Mouse (Mus musculus): ENCODE data around the gene Tmem117. TPM values are rescaled to one million over a fixed set of nuclear protein-coding genes. Genes with fewer than 3 reads are reported as not detected.

Tmem117 gene
- 1 to 10 TPM; 5.3 to 7.8 TPM for total RNA-seq (2021)
- long read RNA-seq, experiment 1, transcript Tmem117-201 (8 exons, 2,717 nt) = major isoform, 5 of 6 reads
- long read RNA-seq, experiment 1, partial matches to known transcripts = 0 of 6 reads
- long read RNA-seq, experiment 1, other reads (novel, unspliced or antisense) = 1 of 6 reads
- long read RNA-seq, experiment 2, transcript Tmem117-201 (8 exons, 2,717 nt) = major isoform, 5 of 6 reads
- long read RNA-seq, experiment 2, partial matches to known transcripts = 0 of 6 reads
- long read RNA-seq, experiment 2, other reads (novel, unspliced or antisense) = 1 of 6 reads

DNA sequence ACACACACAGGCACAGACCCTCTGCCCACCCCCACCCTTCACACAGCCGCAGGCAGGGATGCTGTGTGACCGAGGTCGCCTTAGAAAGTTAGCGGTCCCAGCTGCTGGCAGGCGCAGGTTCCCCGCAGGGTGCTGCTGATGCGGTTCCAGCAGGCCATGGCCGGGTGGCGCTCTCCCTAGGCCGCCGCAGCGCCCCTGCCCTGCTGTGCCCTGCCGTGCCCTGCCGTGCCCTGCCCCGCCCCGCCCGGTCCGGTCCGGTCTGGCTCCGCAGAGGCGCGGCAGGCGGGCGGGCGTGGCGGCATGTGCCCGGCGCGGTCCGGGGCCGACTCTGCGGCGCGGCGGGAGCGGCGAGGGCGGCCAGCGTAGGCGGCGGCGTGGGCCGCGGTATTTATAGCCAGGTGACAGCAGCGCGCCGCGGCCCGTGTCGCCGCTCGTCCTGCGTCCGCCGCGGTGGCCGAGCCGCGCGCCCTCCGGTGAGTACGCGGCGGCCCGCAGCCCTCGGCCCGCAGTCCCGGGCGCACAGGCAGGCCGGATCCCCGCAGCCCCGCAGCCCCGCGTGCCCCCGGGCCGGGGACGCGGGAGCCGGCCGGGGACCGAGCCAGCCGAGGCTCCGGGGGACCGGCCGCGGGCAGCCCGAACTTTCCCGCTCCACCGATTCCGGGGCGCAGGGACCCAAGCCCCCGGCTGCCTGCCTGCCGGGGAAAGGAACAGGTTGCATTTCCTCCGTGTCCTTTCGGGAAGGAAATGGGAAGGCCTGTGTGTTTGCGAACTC, at the start of gene Tmem117:
Tmem117 (plus strand) TSS at position 403 of the 772 bp plus-strand sequence.
- peak; percentile 69 for DNase-seq

DNA sequence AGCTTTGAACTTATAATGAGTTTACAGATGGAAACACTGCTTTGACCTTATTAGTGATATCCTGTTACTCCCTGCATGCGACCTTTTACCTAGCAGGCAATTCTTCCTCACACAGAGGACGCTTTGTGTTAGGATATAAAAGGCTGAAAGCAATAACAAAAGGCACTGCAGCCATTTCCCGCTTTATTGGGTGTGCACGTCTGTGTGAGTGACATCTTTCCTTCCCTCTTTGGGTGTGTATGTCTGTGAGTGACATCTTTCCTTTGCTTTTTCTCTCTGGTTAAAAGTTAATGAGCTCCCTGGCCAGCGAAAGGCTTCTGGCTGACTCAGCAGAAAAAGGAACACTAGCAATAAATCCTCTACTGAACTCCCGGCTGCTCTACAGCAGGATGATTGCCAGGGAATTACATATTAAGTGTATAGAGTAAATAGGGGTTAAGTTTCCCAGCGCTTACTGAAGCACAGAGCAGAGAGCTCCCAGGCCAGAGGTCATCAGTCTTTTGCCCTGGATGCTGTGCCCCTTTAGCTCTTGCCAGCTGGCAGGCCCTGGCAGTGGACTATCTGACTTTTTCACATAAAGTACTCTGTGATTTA, 46.9 kb upstream of the Tmem117 start:
- peak; percentile 41 for DNase-seq

DNA sequence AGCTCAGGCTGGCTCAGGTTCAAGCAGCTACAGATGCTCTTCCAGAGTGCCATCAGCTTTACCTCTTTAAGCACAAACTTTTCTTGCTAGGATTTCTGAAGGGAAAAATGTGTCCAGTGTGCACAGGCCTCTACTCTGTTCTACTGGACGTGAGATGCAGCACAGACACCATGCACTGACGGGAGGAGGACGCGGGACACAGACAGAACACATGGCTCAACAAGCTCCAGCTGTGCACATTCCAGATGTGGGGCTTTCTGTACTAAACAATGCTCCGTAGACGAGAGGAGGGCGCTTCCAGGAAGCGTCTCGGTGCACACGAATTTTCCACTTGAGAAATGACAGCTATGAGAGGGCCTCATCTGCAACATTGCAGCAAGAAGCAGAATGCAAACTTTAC, 45.9 kb upstream of the Tmem117 start:
- DNase-seq = no peak

DNA sequence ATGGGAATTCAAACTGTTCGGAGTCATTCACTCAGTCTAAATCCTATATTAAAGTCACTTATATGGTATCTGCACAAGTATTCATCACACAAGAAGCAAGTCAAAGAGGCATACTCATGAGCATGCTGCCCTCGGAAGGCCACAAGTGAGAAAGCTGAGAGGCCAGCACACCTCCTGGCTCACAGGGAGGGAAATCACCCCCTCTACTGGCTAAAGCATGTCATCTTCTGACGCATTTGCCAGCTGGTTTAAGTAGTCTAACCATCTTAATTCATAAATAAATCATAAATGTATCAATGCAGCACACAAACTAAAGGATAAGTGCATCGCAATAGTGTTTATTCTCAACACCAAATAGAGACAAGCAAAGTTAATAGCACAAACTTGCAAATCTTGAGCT, 44.3 kb upstream of the Tmem117 start:
- DNase-seq = no peak

DNA sequence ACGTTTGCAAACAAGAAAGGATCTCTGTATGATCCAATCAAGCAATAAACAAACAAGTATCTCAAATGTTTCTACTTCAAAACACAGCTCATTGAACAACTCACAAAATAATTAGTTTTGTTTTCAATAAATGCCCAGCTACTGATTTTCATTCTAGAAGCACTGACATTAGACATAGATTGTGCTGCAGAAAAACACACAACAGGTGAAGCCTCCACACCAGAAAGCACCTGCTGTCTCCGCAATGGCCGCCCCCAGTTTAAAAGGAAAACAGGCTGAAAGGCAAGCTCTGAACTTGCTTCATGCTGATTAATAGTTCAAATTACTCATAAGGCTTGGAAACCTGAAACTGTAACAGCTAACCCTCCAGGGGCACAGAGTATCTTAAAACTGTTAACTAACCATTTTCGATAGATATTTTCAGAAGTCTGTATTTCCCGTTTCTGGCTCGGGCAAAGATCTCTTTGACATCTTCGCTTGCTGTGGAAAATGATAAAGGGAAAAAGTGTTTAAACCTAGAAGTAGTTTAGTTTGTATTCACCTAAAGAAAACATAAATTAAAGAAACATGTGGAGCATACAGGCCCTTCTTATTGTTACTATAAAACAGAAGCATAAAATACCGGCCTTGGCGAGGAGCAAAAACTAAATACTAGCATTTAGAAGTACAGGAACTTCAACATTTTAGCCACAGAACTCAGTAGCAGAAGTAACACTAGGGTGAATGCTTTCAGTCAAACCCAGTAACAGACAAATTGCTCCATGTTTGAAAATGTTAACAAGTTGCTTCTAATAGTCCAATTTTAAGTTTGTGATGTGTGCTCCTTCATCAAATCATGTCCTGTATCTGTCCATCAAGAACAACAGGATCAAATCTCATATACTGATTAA, 41.0 kb upstream of the Tmem117 start:
- no peak for DNase-seq

DNA sequence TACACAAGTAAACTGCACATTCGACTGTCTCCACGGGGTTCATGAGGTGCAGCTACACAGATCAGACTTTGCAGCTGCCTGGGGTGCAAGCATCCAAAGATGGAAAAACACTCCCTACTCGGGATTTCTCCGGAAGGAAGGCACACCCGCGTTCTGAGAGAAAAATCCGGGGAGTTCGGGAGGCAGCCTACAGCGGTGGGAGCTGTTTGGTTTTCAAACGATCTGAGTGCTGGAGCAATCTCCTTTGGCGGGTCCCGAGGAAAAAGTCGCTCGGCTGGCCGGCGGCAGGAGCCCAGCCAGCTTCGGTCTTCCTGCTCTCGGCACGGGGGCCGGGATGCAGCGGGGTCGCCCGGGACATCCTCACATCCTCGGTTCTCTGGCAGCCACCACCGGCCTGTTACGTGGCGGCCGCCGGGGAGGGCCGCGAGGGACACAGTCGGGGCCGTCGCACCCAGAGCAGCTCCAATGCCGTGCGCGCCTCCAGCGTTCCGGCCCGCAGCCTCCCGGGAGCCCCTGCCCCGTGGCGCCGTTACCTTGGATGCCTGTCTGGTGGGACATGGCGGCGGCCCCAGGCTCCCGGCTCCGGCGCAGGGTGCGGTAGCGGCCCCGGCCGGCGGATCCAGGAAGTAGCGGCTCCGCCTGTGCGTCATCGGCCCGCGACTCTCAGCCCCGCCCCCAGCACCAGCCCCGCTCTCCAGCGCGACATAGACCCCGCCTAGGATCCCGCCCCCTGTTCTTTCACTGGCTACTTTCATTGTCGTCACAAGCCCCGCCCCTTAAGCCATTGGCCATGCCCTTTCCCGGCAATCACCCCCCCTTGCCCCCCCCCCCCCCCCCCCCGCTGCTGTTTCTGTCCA, 39.6 kb upstream of the Tmem117 start, which contains the start of gene Twf1:
Twf1 (minus strand) TSS at position 671 of the 857 bp plus-strand sequence.
- DNase-seq = peak; percentile 100

DNA sequence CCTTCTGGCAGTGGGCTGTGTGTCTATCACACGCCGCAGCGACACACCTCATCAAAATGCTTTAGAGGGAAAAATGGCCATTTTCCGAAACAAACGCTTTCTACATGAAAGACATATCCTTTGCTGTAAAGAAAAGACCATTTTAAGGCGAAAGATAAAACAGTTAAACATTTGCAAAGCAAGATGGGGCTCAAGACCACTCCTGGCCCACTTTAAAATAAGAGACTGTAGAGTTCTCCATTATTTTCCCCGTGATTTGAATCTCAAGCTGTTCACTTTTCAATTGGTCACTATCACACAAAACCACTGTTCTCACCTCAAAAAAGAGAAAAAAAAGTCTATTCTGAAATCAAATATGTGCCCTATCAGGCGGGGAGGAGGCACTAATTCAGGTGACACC, 38.9 kb upstream of the Tmem117 start:
- DNase-seq = no peak

DNA sequence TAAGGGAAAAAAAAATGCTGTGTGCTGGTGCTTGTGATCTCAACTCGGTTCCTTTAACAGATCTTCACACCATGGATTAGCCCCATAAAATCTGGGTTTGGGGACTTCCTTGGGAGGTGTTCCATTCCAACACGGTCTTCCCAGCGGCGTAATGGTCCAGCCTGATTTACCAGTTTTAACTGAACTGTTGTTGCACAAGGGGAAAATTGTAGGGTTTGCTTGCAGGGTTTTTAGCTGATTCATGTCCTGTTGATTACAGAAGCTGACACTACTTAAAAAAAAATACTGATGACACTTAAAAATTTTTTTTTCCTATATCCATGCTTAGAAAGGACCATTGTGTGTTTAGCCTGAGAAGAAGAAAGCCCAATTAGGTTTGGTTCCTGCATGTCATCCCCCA, 37.7 kb upstream of the Tmem117 start:
- DNase-seq = no peak

DNA sequence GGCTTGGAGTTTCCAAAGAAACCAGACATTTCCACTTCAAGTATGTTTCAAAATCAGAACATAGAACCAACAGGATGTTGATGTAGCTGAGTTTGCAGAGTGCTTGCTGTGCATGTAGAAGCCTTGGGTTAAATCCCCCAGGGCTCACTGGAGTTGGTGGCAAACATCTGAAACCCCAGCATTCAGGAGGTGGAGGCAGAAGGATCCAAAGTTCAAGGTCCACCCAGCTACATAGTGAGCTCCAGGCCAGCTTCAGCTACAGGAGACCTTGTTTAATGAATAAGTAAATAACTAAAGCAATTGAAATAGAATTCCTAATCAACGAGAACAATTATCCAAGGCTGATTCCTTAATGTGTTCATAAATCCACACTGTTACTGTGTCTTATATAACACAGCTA, 35.4 kb upstream of the Tmem117 start:
- DNase-seq = no peak

DNA sequence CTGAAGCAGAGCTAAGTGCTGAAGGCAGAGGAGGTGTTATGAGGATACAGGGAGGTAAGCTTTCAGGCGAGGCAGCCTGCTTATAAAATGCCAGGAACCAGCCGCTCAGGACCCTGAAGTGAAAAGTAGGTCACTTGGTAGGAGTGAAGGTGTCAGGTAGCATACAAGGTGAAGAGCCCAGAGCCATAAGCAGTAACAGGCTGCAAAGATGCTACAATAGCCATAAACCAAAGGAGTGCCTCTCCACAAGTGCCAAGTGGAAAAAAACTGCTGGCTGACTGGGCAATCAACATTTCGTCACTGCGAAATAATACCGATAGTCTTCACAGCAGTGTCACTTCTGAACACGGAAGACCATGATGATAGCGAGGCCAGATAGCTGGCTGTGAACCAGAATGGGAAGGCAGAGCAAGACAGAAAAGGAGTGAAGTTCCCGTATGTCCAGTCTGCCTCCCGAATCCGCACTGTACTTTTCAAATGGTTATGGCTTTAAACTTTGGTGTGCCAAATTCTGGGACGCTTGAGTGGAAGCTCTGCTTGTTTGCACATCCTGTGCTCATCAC, 28.8 kb upstream of the Tmem117 start:
- no peak for DNase-seq

DNA sequence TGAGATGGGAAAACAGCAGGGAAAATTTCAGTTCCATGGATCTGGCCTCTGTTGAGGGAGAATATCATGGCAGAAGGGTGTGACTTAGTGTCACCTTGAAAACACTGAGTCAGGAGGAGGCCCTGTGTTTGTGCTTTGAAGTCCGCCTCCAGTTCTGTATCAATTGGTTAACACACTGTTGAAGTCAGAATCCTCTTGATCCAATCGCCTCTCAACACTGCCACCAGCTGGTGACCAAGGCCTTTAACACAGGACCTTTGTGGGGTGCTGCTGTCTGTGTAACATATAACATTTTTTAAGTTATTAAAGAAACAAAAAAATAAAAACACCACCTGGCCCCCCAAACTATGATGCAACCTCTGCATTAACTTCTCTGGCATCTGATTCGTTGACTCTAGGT, 27.7 kb upstream of the Tmem117 start:
- peak; percentile 76 for DNase-seq

DNA sequence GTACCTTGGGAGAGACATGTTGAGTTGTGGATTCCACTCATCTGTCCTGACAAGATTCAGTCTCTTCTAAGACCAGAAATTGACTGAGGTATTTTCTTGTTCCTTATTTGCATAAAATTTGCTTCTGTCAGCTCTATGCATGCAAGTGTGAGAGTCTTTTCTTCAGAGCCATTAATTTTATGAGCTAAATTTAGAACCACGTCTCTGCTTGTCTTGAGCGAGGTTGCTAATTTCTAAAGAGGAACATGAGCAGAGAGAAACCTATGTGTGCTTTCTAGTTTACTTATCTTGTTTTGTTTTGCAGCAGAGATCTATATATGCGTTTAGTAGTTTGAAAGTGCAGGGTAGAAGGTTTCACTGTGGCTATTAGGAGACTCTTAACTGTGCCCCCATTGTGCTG, 26.6 kb upstream of the Tmem117 start:
- DNase-seq = no peak

DNA sequence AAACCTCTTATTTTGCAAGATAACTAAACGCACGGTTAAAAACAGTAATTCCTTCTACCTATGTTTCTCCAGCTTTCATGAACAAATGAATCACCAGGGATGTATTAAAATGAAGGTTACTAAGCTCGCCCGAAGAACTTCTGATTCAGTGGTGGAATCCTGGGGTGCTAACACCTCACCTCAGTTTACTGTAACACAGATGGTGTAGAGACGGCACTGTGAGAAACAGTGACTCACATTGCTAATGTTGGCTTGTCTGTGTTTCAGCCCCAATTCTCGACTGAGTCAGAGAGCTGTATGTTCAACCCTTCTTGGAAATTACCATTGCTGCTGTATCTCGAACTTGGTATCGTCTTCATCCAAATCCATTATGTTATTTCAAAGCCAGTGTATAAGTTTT, 21.3 kb upstream of the Tmem117 start:
- no peak for DNase-seq

DNA sequence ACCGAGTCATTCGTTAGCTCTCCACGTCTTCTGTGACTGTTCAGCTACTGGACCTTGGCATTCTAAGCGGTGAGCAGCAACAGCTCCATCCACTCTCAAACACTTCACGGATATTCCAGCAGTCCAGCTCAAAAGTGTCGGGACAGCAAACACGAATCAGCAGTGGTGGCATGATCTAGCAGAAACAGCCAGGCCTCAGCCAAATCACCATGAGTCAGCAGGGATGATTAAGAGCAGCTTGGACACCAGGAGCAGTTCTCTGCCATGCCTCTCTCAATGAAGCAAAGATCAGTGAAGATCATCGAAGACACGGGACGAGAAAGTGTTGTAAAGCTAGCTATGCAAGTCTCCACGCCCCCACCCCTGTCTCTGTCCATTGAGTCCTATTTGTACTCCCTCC, 13.0 kb upstream of the Tmem117 start:
- DNase-seq = no peak

DNA sequence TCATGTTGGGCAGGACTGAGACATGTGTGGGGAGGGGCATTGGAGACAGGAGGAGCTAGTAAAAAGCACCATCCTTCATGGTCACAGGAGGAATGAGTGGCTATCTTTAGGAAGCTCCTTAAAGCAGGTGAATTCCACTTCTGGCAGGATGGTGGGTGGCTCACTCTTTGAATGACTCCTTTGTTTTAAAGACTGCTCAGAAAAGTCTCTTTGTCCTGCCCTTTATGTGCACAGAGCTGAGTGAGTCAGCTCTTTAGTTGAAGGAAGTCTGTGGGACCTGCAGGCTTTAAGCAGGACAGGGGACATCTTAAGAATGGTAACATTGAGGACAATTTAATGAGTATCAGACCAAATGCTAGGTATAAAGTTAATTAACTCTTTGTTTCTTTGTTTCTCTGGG, 8.1 kb upstream of the Tmem117 start:
- no peak for DNase-seq

DNA sequence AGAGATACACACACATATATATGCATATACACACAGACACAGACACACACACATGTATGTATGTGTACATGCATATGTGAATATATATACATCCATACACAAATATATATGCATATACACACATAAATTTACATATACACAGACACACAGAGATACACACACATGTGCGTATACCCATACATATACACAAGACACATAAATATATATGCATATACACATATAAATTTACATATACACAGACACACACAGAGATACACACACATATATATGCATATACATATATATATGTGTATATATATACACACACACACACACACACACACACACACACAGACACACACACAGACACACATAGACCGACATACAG, 586 bp upstream of the Tmem117 start:
- DNase-seq = no peak

DNA sequence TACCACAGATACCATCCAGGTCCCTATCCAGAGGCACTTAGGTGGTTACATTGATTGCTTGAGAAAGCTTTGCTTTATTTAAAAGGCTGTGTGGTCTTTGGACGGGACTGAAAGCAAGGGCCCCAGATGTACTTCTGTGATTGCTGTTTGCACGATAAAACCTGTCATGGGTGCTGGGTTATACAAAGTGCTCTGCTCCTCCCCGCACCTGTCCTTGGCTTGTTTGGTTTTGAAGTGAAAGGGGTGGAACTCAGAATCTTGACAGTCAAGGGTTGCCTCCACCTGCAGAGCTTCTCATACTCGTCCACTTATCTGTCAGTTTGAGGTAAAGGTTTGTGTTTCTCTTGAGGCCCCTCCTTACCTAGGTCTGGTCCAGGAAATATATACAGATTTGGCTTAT, 1.5 kb downstream of the Tmem117 start:
- no peak for DNase-seq

DNA sequence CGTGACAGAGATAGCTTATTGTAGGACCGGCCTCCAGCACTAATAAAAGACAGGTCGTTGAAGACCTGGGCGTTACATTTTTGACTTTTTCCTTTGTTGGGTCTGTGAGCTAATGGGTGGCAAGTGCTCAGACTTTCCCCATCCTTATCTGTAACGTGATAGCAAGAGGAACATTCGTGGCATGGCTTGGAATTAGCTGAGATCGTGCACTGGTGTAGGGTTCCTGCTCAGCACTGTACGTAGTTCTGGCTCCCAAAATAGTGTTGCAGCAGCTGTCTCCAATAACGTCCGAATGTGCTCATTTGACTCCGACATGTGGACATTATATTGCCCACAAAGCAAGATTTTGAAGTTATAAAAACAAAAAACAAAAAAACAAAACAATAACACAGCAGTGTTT, 5.5 kb downstream of the Tmem117 start:
- DNase-seq = no peak

DNA sequence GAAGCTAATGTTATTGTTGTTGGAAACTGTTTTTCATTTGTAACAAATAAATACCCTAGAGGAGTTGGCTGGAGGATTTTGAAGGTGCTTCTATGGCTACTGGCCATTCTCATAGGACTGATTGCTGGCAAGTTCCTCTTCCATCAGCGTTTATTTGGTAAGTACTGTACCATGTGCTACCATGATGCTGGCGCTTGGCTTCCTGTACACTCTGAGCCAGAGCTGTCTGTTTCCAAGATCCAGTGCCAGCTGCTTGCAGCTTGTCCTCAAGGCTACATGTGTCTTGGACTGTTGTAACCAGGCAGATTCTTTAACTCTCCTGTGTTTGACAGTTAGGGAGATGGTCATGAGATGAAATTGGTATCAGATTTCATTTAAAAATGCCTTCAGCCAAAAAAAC, 9.2 kb downstream of the Tmem117 start:
- no peak for DNase-seq

DNA sequence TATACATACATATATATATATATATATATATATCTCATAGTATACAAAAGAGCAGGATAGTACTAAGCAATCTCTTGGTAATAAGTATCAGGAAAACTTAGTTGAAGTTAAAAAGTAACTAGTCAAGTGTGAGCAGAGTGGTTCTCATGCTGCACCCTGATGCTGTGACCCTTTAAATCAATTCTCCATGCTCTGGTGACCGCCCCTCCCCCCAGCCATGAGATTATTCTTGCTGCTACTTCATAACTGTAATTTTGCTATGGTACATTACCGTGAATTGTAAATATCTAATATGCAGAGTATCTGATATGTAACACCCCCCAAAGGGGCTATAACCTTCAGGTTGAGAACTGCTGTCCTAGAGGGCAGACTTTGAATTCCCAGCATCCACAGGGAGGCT, 10.1 kb downstream of the Tmem117 start:
- no peak for DNase-seq

DNA sequence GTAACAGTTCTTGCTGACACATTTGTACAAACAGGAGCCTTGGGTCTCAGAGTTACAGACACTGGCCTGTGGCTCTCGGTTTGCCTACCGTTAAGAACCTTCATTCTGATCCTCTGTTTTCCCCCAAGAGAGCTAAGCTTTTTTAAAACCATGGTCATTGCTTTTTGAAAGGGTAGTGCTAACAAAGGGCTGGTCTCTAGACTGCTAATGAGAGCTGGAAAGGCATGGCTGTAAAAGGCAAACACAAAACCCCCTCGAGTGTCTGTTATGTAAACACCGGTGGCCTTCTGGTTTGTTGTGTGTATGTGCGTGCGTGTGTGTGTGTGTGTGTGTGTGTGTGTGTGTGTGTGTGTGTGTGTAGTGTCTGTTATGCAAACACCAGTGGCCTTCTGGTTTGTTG, 17.0 kb downstream of the Tmem117 start:
- no peak for DNase-seq
